Mouse (Mus musculus) olfactory bulb, adult 2 months (tissue): ENCODE data around the gene Birc2. TPM values are rescaled to one million over a fixed set of nuclear protein-coding genes. Genes with fewer than 3 reads are reported as not detected.
A peak's percentile ranks its signal among the peaks of the same experiment; 100 is the strongest.

Source experiments
- H3K27ac ChIP-seq: fragments of 200-500 bp; 2 replicates; pipeline ENCODE4 v1.5.1; 2012; ENCODE audit warnings: low read depth, low read length; ENCODE audit not compliant: insufficient read depth
- H3K4me1 ChIP-seq: fragments of 200-500 bp; 2 replicates; pipeline ENCODE4 v1.6.1; 2012; ENCODE audit warnings: low read length; ENCODE audit not compliant: control insufficient read depth, insufficient read depth
- H3K4me3 ChIP-seq: fragments of 200-500 bp; 2 replicates; pipeline ENCODE4 v1.5.1; 2012; ENCODE audit warnings: mild to moderate bottlenecking, low read depth, low read length, moderate library complexity; ENCODE audit not compliant: insufficient read depth
- CTCF ChIP-seq: fragments of 200-500 bp; IDR thresholded peaks from 2 replicates; pipeline ENCODE4 v1.5.1; 2012; ENCODE audit warnings: low read depth, mild to moderate bottlenecking, low read length, moderate library complexity; ENCODE audit not compliant: insufficient read depth
- POLR2A ChIP-seq: fragments of 200-500 bp; IDR thresholded peaks from 2 replicates; pipeline ENCODE4 v1.6.1; 2012; ENCODE audit warnings: mild to moderate bottlenecking, low read depth, low read length, moderate library complexity; ENCODE audit not compliant: insufficient read depth
- WGBS: fragments of 180-500 bp; shearing (Covaris S2); methylation state at CpG from one replicate; pipeline ENCODE4 v1.1.7; 2018; 5-methylcytosine and 5-hydroxymethylcytosine counted together
- polyA plus RNA-seq: library from polyadenylated mRNA; stranded (reverse); fragments of >200 nt; gene quantifications from 2 replicates; pipeline ENCODE4 v1.2.4, GENCODE M21; 2012; ENCODE audit warnings: low replicate concordance; ENCODE audit not compliant: missing spikeins, insufficient read depth, insufficient read length

Birc2 gene
- polyA plus RNA-seq, 1 experiment: not detected

DNA sequence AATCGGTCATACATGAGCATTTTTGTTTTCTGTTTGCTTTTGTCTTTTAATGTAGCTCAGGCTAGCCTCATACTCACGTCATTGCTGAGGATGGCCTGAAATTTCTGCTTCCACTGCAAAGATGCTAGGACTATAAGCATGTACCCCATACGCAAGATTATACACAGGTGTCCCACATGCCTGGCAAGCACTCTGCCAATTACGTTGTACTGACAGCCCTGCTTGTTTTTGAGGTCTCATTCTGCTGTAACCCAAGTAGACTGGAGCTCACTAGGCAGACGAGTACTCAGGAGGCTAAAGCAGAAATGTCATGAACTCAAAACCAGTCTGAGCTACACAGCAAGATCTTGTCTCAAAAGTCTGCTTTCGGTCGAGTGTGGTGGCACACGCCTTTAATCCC is 15.0 kb upstream of the Birc2 start:
- WGBS: 94% methylated on average over 8 of the region's 8 CpGs
- Histone ChIP-seq H3K27ac (no peak overlapping the region), H3K4me1 (no peaks in the 10 kb centered on the region), H3K4me3 (no peak overlapping the region)
- TF ChIP-seq CTCF (no peak), POLR2A (no peak)

- TF ChIP-seq CTCF (no peak), POLR2A (no peak)
- 97% methylated on average over 18 of the region's 18 CpGs for WGBS
- Histone ChIP-seq H3K4me1 (no peaks in the 10 kb centered on the region), H3K4me3 (no peak overlapping the region), H3K27ac (no peak overlapping the region)
Observed at GRCm38 (mm10) chr9:7848191-7848590, 11.3 kb upstream of the Birc2 start.

- TF ChIP-seq CTCF: no peak
- no peak for TF ChIP-seq POLR2A
- no peaks in the 10 kb centered on the region for H3K4me1 ChIP-seq
- no peak overlapping the region for H3K27ac ChIP-seq
- H3K4me3 ChIP-seq: no peak overlapping the region
- WGBS: 100% methylated on average over 1 of the region's 1 CpGs
Observed at GRCm38 (mm10) chr9:7846667-7847199, 9.9 kb upstream of the Birc2 start.

- WGBS: 74% methylated on average over 4 of the region's 4 CpGs
- TF ChIP-seq POLR2A (no peak), CTCF (no peak)
- H3K4me1 ChIP-seq: no peaks in the 10 kb centered on the region
- no peak overlapping the region for H3K27ac ChIP-seq
- no peak overlapping the region for H3K4me3 ChIP-seq
Observed at GRCm38 (mm10) chr9:7845216-7845895, 8.5 kb upstream of the Birc2 start.

DNA sequence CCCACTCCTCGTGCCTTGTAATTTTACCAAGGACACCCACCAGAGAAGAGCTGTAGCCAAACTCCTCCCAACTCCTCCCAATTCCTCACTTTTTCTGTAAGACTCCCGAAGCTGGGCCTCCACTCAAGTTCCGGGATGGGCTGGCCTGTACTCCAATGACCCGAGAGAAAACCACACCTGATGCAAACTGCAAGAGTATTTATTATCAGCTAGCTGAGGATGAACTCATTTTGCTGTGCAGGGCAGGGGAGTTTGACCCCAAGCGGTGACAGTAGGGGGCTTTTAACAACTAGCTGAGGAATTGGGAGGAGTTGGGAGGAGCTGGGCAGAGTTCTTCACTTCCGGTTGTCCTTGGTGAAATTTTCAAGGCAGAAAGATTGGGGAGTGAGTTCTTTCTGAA is 4.4 kb upstream of the Birc2 start:
- 66% methylated on average over 6 of the region's 6 CpGs for WGBS
- TF ChIP-seq CTCF (no peak), POLR2A (no peak)
- H3K27ac ChIP-seq: no peak overlapping the region
- H3K4me1 ChIP-seq: no peaks in the 10 kb centered on the region
- no peak overlapping the region for H3K4me3 ChIP-seq

- no peak for TF ChIP-seq CTCF
- TF ChIP-seq POLR2A: no peak
- 6% methylated on average over 14 of the region's 14 CpGs for WGBS
- no peaks in the 10 kb centered on the region for H3K4me1 ChIP-seq
- H3K4me3 ChIP-seq: peak overlapping the region; percentile 26
- peak overlapping the region; percentile 92 for H3K27ac ChIP-seq
Observed at GRCm38 (mm10) chr9:7837806-7838440, 1.1 kb upstream of the Birc2 start.

GRCm38 (mm10) chr9:7836331-7836730 is 533 bp downstream of the Birc2 start:
- Histone ChIP-seq H3K4me1 (no peaks in the 10 kb centered on the region), H3K4me3 (peak overlapping the region; percentile 65), H3K27ac (peak overlapping the region; percentile 90)
- TF ChIP-seq POLR2A: no peak
- no peak for TF ChIP-seq CTCF
- WGBS: 0% methylated on average over 16 of the region's 16 CpGs

DNA sequence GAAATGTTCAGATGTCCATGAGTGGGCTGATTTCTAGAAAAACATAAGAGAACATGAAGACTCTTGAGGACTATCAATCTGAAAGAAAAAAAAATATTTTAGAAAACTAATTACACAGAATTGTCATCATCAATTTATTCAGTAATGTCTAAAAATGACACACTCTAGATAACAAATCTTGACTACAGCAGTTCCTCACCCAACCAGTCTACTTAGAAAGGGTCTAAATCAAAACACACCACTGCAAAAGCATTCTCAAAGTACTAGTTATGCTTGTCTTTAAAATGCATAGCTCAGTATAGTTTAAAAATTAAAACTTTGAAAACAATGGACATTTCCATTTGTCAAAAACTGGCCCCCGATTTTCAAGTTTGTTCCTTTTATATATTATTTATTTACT is 1.6 kb downstream of the Birc2 start:
- no peak overlapping the region for H3K4me3 ChIP-seq
- H3K27ac ChIP-seq: no peak overlapping the region
- 93% methylated on average over 1 of the region's 1 CpGs for WGBS
- TF ChIP-seq POLR2A (no peak), CTCF (no peak)
- no peaks in the 10 kb centered on the region for H3K4me1 ChIP-seq

DNA sequence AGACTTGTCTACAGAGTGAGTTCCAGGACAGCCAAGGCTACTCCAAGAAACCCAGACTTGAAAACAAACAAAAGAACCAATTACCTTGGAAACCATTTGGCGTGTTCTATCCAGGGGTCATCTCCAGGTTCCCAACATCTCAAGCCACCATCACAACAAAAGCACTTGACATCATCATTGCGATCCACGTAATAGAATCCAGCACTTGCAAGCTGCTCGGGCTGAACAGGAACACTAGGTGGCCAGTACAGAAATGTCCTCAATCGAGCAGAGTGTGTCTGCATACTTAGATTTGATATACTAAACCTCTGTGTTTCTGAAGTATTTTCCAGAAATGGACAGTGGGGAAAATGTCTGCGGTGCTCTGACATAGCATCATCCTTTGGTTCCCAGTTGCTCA is 3.4 kb downstream of the Birc2 start:
- peaks cover 5% of the 10 kb centered on the region; the same call in 1 of the 2 replicates for H3K4me1 ChIP-seq
- no peak overlapping the region for H3K27ac ChIP-seq
- WGBS: 83% methylated on average over 6 of the region's 6 CpGs
- H3K4me3 ChIP-seq: no peak overlapping the region
- TF ChIP-seq CTCF (no peak), POLR2A (no peak)
